Mouse (Mus musculus) bone marrow, adult 2 months (tissue): ENCODE data around the gene Gga3.

Experiments
- CTCF ChIP-seq: fragments of 200-500 bp; IDR thresholded peaks from 2 replicates; pipeline ENCODE4 v1.5.1; 2011; ENCODE audit warnings: low read length, control low read depth; ENCODE audit not compliant: control insufficient read depth, insufficient read depth
- POLR2A ChIP-seq: fragments of 200-500 bp; IDR thresholded peaks from 2 replicates; pipeline ENCODE4 v1.6.1; 2011; ENCODE audit warnings: low read depth, mild to moderate bottlenecking, control low read depth, low read length, borderline replicate concordance; ENCODE audit not compliant: control insufficient read depth

GRCm38 (mm10) chr11:115643265-115643664 lies 39.4 kb upstream of the Gga3 start:
- TF ChIP-seq CTCF = no peak
- no peak for TF ChIP-seq POLR2A
